Mouse (Mus musculus): Measurements from ENCODE around the gene Baz2b.

DNA sequence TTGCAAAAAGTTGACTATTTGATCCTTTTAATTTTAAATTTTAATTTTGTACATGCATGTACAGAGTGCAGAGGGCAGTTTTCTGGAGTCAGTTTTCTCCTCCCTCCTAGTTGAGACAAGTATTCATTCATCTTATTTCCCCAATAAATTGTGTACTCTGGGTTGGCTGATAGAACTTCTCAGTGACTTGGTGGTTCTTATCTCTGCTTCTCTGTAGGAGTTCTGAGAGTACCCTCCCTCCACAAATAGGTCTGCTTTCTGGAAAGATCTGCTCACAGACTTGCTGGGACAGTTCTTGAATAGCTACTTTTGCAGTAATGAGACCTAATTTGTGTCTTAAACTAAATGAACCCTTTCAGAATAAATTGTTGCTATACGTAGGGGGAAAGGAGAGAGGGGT, 18.8 kb upstream of the Baz2b start:
- TF ChIP-seq CTCF (IDR thresholded peaks at IDR 0.05; ENCODE audit: insufficient read depth, low read depth, low read length) (no peak), POLR2A (IDR thresholded peaks at IDR 0.05; ENCODE audit: insufficient read depth, low read depth, low read length) (no peak)
